Mouse (Mus musculus) A20 (cell line): ENCODE data around the gene Tbc1d30.

Experiments used
- DNase-seq: peaks from one replicate; pipeline ENCODE4 v3.0.0-alpha.2; 2011; ENCODE audit warnings: low read depth, low spot score

Gene Tbc1d30

GRCm38 (mm10) chr10:121227988-121228409, 123.1 kb downstream of the Tbc1d30 start:
- DNase-seq: no peak

- no peak for DNase-seq
Observed at GRCm38 (mm10) chr10:121227403-121227802, 123.7 kb downstream of the Tbc1d30 start.

GRCm38 (mm10) chr10:121225636-121226035, 125.4 kb downstream of the Tbc1d30 start:
- peak; percentile 36 for DNase-seq

- no peak for DNase-seq
Observed at GRCm38 (mm10) chr10:121222881-121223280, 128.2 kb downstream of the Tbc1d30 start.

- no peak for DNase-seq
Observed at GRCm38 (mm10) chr10:121218616-121219015, 132.5 kb downstream of the Tbc1d30 start.

GRCm38 (mm10) chr10:121216804-121217203, 134.3 kb downstream of the Tbc1d30 start:
- no peak for DNase-seq
